Mouse (Mus musculus) CD8-positive naive resting alpha-beta T cell, adult 2 months (primary cell): ENCODE data around the gene Cdc42ep1.
"Not testable (repeated sequence)": the region's sequence is repeated elsewhere in the genome, so short reads cannot be mapped to it uniquely, and the experiment has no call there.

Experiments
- DNase-seq, 2 experiments: peaks; one replicate each; pipeline ENCODE4 v3.0.0; 2022; ENCODE audit warnings: low read depth in 2 of 2, low spot score in 2 of 2

The Cdc42ep1 gene

GRCm38 (mm10) chr15:78876991-78877809 lies 34.8 kb downstream of the Cdc42ep1 start, which contains the start of gene Gga1:
TSS of gene Gga1 (plus strand) at chr15:78877190.
- DNase-seq, result peak; percentile 94

- no peak for DNase-seq
Observed at GRCm38 (mm10) chr15:78877810-78878390, 35.5 kb downstream of the Cdc42ep1 start.

- DNase-seq, result not testable (repeated sequence)
Observed at GRCm38 (mm10) chr15:78878792-78879516, 36.5 kb downstream of the Cdc42ep1 start.

GRCm38 (mm10) chr15:78880432-78880831 lies 38.0 kb downstream of the Cdc42ep1 start:
- no peak for DNase-seq

GRCm38 (mm10) chr15:78881828-78882227 lies 39.4 kb downstream of the Cdc42ep1 start:
- DNase-seq, result no peak

GRCm38 (mm10) chr15:78889401-78889853 lies 47.0 kb downstream of the Cdc42ep1 start:
- DNase-seq, result no peak

GRCm38 (mm10) chr15:78892440-78892839 lies 50.0 kb downstream of the Cdc42ep1 start:
- no peak for DNase-seq

- no peak for DNase-seq
Observed at GRCm38 (mm10) chr15:78894726-78895125, 52.3 kb downstream of the Cdc42ep1 start.

GRCm38 (mm10) chr15:78895741-78896140 lies 53.3 kb downstream of the Cdc42ep1 start:
- no peak for DNase-seq

- peak in 1 of 2 experiments; percentile 41 for DNase-seq
Observed at GRCm38 (mm10) chr15:78896149-78896548, 53.7 kb downstream of the Cdc42ep1 start.

GRCm38 (mm10) chr15:78897488-78897887 lies 55.1 kb downstream of the Cdc42ep1 start:
- DNase-seq, result no peak

- peak in 1 of 2 experiments; percentile 48 for DNase-seq
Observed at GRCm38 (mm10) chr15:78898507-78899001, 56.1 kb downstream of the Cdc42ep1 start.

- no peak for DNase-seq
Observed at GRCm38 (mm10) chr15:78899409-78899739, 57.0 kb downstream of the Cdc42ep1 start, which contains the start of gene Gm49510. TSS of gene Gm49510 (plus strand) at chr15:78899667.

- DNase-seq, result peak in 1 of 2 experiments; percentile 58
Observed at GRCm38 (mm10) chr15:78899740-78900584, 57.5 kb downstream of the Cdc42ep1 start, which contains the start of gene Sh3bp1. TSS of gene Sh3bp1 (plus strand) at chr15:78899768.
